Mouse (Mus musculus): ENCODE data around the gene Ptgds. TPM values are rescaled to one million over a fixed set of nuclear protein-coding genes. Genes with fewer than 3 reads are reported as not detected.

The Ptgds gene
- total and polyA plus RNA-seq, 3 experiments, result 0.37 to 0.46 TPM; not detected in 1

DNA sequence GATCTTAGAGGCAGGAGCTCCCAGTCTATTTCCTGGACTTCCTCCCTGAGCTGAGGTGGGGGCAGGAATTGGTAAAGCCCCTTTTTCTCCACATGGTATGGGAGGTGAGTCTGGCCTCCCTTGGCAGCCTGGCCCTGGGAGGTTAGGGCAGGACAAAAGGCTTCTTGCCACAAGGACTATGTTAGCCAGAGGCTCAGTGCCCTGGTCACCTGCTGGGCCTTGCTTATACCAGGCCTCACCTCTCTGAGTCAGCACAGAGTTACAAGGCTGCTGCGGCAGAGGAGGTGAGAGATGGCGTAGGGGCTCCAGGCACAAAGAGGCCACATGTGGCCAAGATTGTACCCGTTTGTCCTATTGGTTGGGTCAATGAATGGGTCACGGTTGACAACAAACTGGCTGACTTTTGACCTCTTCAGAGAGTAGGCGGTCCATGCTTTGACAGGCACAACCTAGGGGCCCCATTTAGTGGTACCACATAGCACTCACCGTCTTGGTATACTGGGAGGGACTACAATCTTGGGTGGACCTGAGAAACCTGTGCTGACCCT lies 38.5 kb downstream of the Ptgds start:
- Histone ChIP-seq H3K9ac (ENCODE audit: insufficient read depth, low read depth) (no peak overlapping the region), H3K4me2 (ENCODE audit: insufficient read depth, low read depth, poor library complexity, severe bottlenecking) (no peak overlapping the region), H3K4me3 (replicated peaks in 1 of 3; ENCODE audit: low read depth in 2 of 3, low read length in 2 of 3, poor library complexity in 1 of 3) (no peak overlapping the region), H3K4me1 (ENCODE audit: control insufficient read depth in 1 of 2, insufficient read depth in 2 of 2) (peaks cover 25 to 36% of the 10 kb centered on the region in 2 experiments), H3K36me3 (replicated peaks in 1 of 2; ENCODE audit: control insufficient read depth in 1 of 2, insufficient read depth in 1 of 2, low read length in 1 of 2) (peaks cover 15 to 61% of the 10 kb centered on the region in 2 experiments), H3K79me2 (replicated peaks; ENCODE audit: control insufficient read depth, extremely low read depth, insufficient read depth, poor library complexity, severe bottlenecking) (no peaks in the 10 kb centered on the region), H3K9me3 (replicated peaks; ENCODE audit: low read length) (no peaks in the 10 kb centered on the region), H3K27ac (ENCODE audit: insufficient read depth, low read depth) (no peak overlapping the region), H3K27me3 (replicated peaks) (no peaks in the 10 kb centered on the region)
- DNase-seq (ENCODE audit: extremely low read depth), result no peak
- dilution Hi-C loops (cut with MboI; ENCODE audit: extremely low pct_ligation_motif_present, extremely low pct_unique_long_range_greater_than_20kb, low sequenced_read_pairs), result no loop called here
- in situ Hi-C loops (cut with MboI; ENCODE audit: low pct_ligation_motif_present, low pct_unique_long_range_greater_than_20kb, low sequenced_read_pairs), result loop anchor here (5.0 kb wide), 1 partner anchor 46 kb away; no protein-coding TSS in a partner anchor
- no peak for TF ChIP-seq SMC3 (IDR thresholded peaks at IDR 0.05; ENCODE audit: low read depth, low read length)
- TF ChIP-seq JUND (conservative IDR thresholded peaks at IDR 0.05; ENCODE audit: low read depth, low read length), result no peak
- TF ChIP-seq GABPA (IDR thresholded peaks at IDR 0.05; ENCODE audit: insufficient replicate concordance, low read depth, low read length), result no peak
- TF ChIP-seq ZKSCAN1 (IDR thresholded peaks at IDR 0.05; ENCODE audit: borderline replicate concordance, low read depth, low read length), result no peak
- TF ChIP-seq NELFE (IDR thresholded peaks at IDR 0.05; ENCODE audit: low read depth, low read length), result no peak

DNA sequence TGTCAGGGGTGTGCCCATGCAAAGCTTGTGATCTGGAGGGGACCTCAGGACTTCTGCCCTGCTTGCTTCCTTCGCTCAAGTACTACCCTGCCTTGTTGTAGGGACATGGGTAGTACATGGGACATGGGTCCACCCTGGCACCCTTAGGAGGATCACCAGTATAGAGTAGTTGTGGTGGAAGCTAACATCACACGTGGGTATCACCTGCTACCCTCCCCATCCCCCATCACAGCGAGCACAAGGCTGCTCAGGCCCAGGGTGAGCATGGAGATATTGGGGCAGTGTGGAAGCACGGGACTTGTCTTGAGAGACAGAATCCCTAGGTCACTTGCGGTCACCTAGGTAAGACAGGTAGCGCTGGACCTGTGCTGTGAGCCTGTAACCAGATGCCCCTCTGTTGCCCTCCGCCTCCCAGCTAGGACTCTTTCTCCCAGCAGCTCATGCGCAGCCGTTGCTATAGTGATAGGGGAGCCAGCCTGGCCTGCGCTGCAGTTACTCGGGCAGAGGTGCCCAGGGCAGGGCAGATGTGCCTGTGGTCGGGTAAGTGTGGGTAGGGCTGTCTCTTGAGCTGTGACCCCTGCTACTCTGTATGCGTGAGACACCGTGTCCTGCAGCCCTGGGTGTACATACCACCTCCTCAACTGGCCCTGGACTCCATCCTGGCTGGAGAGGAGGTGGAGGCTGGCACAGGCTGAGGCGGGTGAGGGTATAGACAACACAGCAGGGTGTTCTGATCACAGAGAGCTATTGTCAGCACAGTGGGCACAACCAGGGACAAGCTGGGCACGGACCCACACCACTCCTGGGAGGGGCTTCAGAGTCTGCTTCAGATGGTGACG lies 39.2 kb downstream of the Ptgds start:
- no peak for TF ChIP-seq MAFK (IDR thresholded peaks at IDR 0.05; ENCODE audit: insufficient replicate concordance, low read length)
- TF ChIP-seq MEF2A (IDR thresholded peaks at IDR 0.05; ENCODE audit: borderline replicate concordance, low read depth, low read length), result no peak
- TF ChIP-seq EP300 (IDR thresholded peaks at IDR 0.05; ENCODE audit: low read length), result no peak
- TF ChIP-seq USF2 (conservative IDR thresholded peaks at IDR 0.05; ENCODE audit: low read depth, low read length), result no peak
- no peak for TF ChIP-seq NRF1 (IDR thresholded peaks at IDR 0.05; ENCODE audit: low read depth, low read length)
- no peak for TF ChIP-seq UBTF (IDR thresholded peaks at IDR 0.05; ENCODE audit: low read depth, low read length)
- no peak for TF ChIP-seq POLR2AphosphoS2 (IDR thresholded peaks at IDR 0.05; ENCODE audit: low read depth, low read length)
- TF ChIP-seq RAD21 (IDR thresholded peaks at IDR 0.05; ENCODE audit: low read depth, low read length), result no peak
- TF ChIP-seq PAX5 (IDR thresholded peaks at IDR 0.05; ENCODE audit: low read length), result no peak
- TF ChIP-seq MXI1 (IDR thresholded peaks at IDR 0.05; ENCODE audit: low read depth, low read length), result no peak
- TF ChIP-seq ZMIZ1 (IDR thresholded peaks at IDR 0.05; ENCODE audit: low read depth, low read length), result no peak
- TF ChIP-seq IRF4 (IDR thresholded peaks at IDR 0.05; ENCODE audit: low read depth, low read length), result no peak
- TF ChIP-seq SMC3 (IDR thresholded peaks at IDR 0.05; ENCODE audit: low read depth, low read length), result no peak
- TF ChIP-seq NELFE (IDR thresholded peaks at IDR 0.05; ENCODE audit: low read depth, low read length), result no peak
- TF ChIP-seq ETS1 (conservative IDR thresholded peaks at IDR 0.05; ENCODE audit: low read depth, low read length), result no peak
- Histone ChIP-seq H3K4me2 (ENCODE audit: insufficient read depth, low read depth, poor library complexity, severe bottlenecking) (no peak overlapping the region), H3K36me3 (replicated peaks in 1 of 2; ENCODE audit: control insufficient read depth in 1 of 2, insufficient read depth in 1 of 2, low read length in 1 of 2) (peaks cover 12 to 53% of the 10 kb centered on the region in 2 experiments), H3K9me3 (replicated peaks; ENCODE audit: low read length) (no peaks in the 10 kb centered on the region), H3K4me1 (ENCODE audit: control insufficient read depth in 1 of 2, insufficient read depth in 2 of 2) (peaks cover 27 to 44% of the 10 kb centered on the region in 2 experiments), H3K27ac (ENCODE audit: insufficient read depth, low read depth) (no peak overlapping the region), H3K79me2 (replicated peaks; ENCODE audit: control insufficient read depth, extremely low read depth, insufficient read depth, poor library complexity, severe bottlenecking) (no peaks in the 10 kb centered on the region), H3K27me3 (replicated peaks) (no peaks in the 10 kb centered on the region), H3K4me3 (replicated peaks in 1 of 3; ENCODE audit: low read depth in 2 of 3, low read length in 2 of 3, poor library complexity in 1 of 3) (no peak overlapping the region), H3K9ac (ENCODE audit: insufficient read depth, low read depth) (no peak overlapping the region)
- no peak for DNase-seq (ENCODE audit: extremely low read depth)
- in situ Hi-C loops (cut with MboI; ENCODE audit: low pct_ligation_motif_present, low pct_unique_long_range_greater_than_20kb, low sequenced_read_pairs), result loop anchor here (5.0 kb wide), 1 partner anchor 47 kb away; no protein-coding TSS in a partner anchor
- dilution Hi-C loops (cut with MboI; ENCODE audit: extremely low pct_ligation_motif_present, extremely low pct_unique_long_range_greater_than_20kb, low sequenced_read_pairs), result no loop called here

All from CH12.LX (cell line).